ENCODE assay signal across 8 mouse cellular contexts in genomic region chr13:12680283-12680953, GRCm38 (mm10).
DNase-seq lines count a peak whose midpoint lies in the region; ATAC-seq and TF ChIP-seq lines count a peak whose summit lies in the region.
"Not testable (repeated sequence)": the region's sequence is repeated elsewhere in the genome, so short reads cannot be mapped to it uniquely, and the experiment has no call there.

No protein-coding gene starts in this region.

- not testable (repeated sequence) for H3K27ac ChIP-seq in forebrain, embryonic 16.5 days (ENCODE audit: low read length); hindbrain, embryonic 10.5 days; layer of hippocampus, adult 2 months; liver, embryonic 15.5 days (replicated peaks); stomach, embryonic 14.5 days (ENCODE audit: low read length)

- not testable (repeated sequence) for H3K4me3 ChIP-seq in forebrain, embryonic 16.5 days (replicated peaks; ENCODE audit: low read length); layer of hippocampus, adult 2 months; stomach, embryonic 14.5 days (ENCODE audit: low read depth, low read length)
- H3K4me3 ChIP-seq in hindbrain, embryonic 10.5 days = peak overlapping the region; percentile 32; the same call in 1 of the 2 replicates
- 0 out of 2 replicates have a peak overlapping the region, but pooled peaks have one; percentile 11 for H3K4me3 ChIP-seq in liver, embryonic 15.5 days (replicated peaks)

- 10% methylated on average over 18 of the region's 19 CpGs for WGBS in forebrain, embryonic 16.5 days
- 15% methylated on average over 19 of the region's 19 CpGs for WGBS in hindbrain, embryonic 10.5 days
- 11% methylated on average over 19 of the region's 19 CpGs for WGBS in liver, embryonic 15.5 days (ENCODE audit: insufficient replicate concordance)
- 14% methylated on average over 19 of the region's 19 CpGs for WGBS in stomach, embryonic 14.5 days

- DNase-seq in MEL-GATA-1-ER (ENCODE audit: extremely low read depth, low read depth) = peak; percentile 8
- DNase-seq in cerebellum, adult 11-12 months = peak; percentile 7
- DNase-seq in hindbrain, embryonic 10.5 days (ENCODE audit: low spot score) = peak; percentile 36
- DNase-seq in layer of hippocampus, adult 2 months (ENCODE audit: low spot score in 2 of 2) = peak; percentile 10 to 65
- DNase-seq in naive thymus-derived CD4-positive, alpha-beta T cell, adult 2 months (ENCODE audit: low read depth) = peak; percentile 41

- H3K27me3 ChIP-seq in forebrain, embryonic 16.5 days (replicated peaks; ENCODE audit: control insufficient read depth, insufficient read depth, low read length); hindbrain, embryonic 10.5 days (ENCODE audit: insufficient read depth, poor library complexity, severe bottlenecking); liver, embryonic 15.5 days; stomach, embryonic 14.5 days (ENCODE audit: control insufficient read depth, insufficient read depth, low read length): not testable (repeated sequence)

- H3K9ac ChIP-seq in forebrain, embryonic 16.5 days (replicated peaks; ENCODE audit: low read depth, low read length); liver, embryonic 15.5 days; stomach, embryonic 14.5 days (replicated peaks; ENCODE audit: low read depth, low read length): not testable (repeated sequence)

- H3K36me3 ChIP-seq in forebrain, embryonic 16.5 days (ENCODE audit: control insufficient read depth, insufficient read depth); hindbrain, embryonic 10.5 days; liver, embryonic 15.5 days (replicated peaks); stomach, embryonic 14.5 days (ENCODE audit: control insufficient read depth, insufficient read depth, low read length): not testable (repeated sequence)

- ATAC-seq in forebrain, embryonic 16.5 days = peak; percentile 79
- not testable (repeated sequence) for ATAC-seq in liver, embryonic 15.5 days (ENCODE audit: insufficient read depth)
- peak; percentile 69; the same call in 1 of the 2 replicates for ATAC-seq in stomach, embryonic 14.5 days (ENCODE audit: insufficient number of reproducible peaks, insufficient read depth, low FRiP score, low read depth)

- H3K9me3 ChIP-seq in forebrain, embryonic 16.5 days (ENCODE audit: control insufficient read depth, low read length); hindbrain, embryonic 10.5 days; liver, embryonic 15.5 days (replicated peaks); stomach, embryonic 14.5 days (ENCODE audit: control insufficient read depth, low read depth, low read length): not testable (repeated sequence)

- not testable (repeated sequence) for H3K4me1 ChIP-seq in forebrain, embryonic 16.5 days (replicated peaks; ENCODE audit: control insufficient read depth, insufficient read depth, low read length); hindbrain, embryonic 10.5 days (replicated peaks); liver, embryonic 15.5 days (replicated peaks); stomach, embryonic 14.5 days (ENCODE audit: control insufficient read depth, insufficient read depth, low read length)

- TF ChIP-seq CTCF in layer of hippocampus, adult 2 months (conservative IDR thresholded peaks at IDR 0.05) = peak; percentile 69

- H3K4me2 ChIP-seq in forebrain, embryonic 16.5 days (ENCODE audit: low read length) = peak overlapping the region; percentile 19; the same call in 1 of the 2 replicates
- H3K4me2 ChIP-seq in liver, embryonic 15.5 days = peak overlapping the region; percentile 41
- peak overlapping the region; percentile 38 for H3K4me2 ChIP-seq in stomach, embryonic 14.5 days (replicated peaks; ENCODE audit: low read depth, low read length)
